Mouse (Mus musculus) neural tube, embryonic 14.5 days (tissue): ENCODE measurements around the gene Zfp692. TPM values are rescaled to one million over a fixed set of nuclear protein-coding genes. Genes with fewer than 3 reads are reported as not detected.
A peak's percentile ranks its signal among the peaks of the same experiment; 100 is the strongest.

Source experiments
- ATAC-seq: fragments of 200-750 bp; cut with Nextera tagmentation; 2 replicates; pipeline ENCODE4 v1.8.0; 2017; ENCODE audit warnings: low read depth, mild to moderate bottlenecking, moderate TSS enrichment, moderate library complexity
- H3K27ac ChIP-seq: fragments of 300-500 bp; sonication (generic); 2 replicates; pipeline ENCODE4 v1.5.1; 2014; ENCODE audit warnings: low read depth, mild to moderate bottlenecking, control low read depth, low read length, moderate library complexity, mixed read lengths
- H3K27me3 ChIP-seq: fragments of 300-500 bp; sonication (generic); 2 replicates; pipeline ENCODE4 v1.6.1; 2014; ENCODE audit warnings: low read length; ENCODE audit not compliant: control insufficient read depth, insufficient read depth
- H3K36me3 ChIP-seq: fragments of 300-500 bp; sonication (generic); 2 replicates; pipeline ENCODE4 v1.6.1; 2014; ENCODE audit warnings: low read length, mixed read lengths; ENCODE audit not compliant: control insufficient read depth, insufficient read depth
- H3K4me1 ChIP-seq: fragments of 300-500 bp; sonication (generic); 2 replicates; pipeline ENCODE4 v1.6.1; 2014; ENCODE audit warnings: low read length; ENCODE audit not compliant: control insufficient read depth, insufficient read depth
- H3K4me2 ChIP-seq: fragments of 300-500 bp; sonication (generic); 2 replicates; pipeline ENCODE4 v1.6.1; 2014; ENCODE audit warnings: mild to moderate bottlenecking, low read depth, low read length, control low read depth
- H3K4me3 ChIP-seq: fragments of 300-500 bp; sonication (generic); 2 replicates; pipeline ENCODE4 v1.5.1; 2014; ENCODE audit warnings: low read depth, low read length, control low read depth, mixed read lengths
- H3K9ac ChIP-seq: fragments of 300-500 bp; sonication (generic); replicated peaks from 2 replicates; pipeline ENCODE4 v1.6.1; 2014; ENCODE audit warnings: low read depth, mild to moderate bottlenecking, control low read depth, low read length, mixed read lengths
- H3K9me3 ChIP-seq: fragments of 300-500 bp; sonication (generic); 2 replicates; pipeline ENCODE4 v1.6.1; 2016; ENCODE audit warnings: low read length; ENCODE audit not compliant: control insufficient read depth
- WGBS: fragments of 180-500 bp; shearing (Covaris S2); extraction: QIAGEN DNeasy Blood & Tissue Kit; methylation state at CpG from one replicate; pipeline ENCODE4 v1.1.7; 2014; 5-methylcytosine and 5-hydroxymethylcytosine counted together
- polyA plus RNA-seq: library from polyadenylated mRNA; unstranded; fragments of >200 nt; fragmentation: Nextera tagmentation; extraction: Ambion mirVana; gene quantifications from 2 replicates; pipeline ENCODE4 v1.2.1, GENCODE M21; 2014

Zfp692 gene
- polyA plus RNA-seq, result 18.9 and 22.0 TPM in 2 replicates

DNA sequence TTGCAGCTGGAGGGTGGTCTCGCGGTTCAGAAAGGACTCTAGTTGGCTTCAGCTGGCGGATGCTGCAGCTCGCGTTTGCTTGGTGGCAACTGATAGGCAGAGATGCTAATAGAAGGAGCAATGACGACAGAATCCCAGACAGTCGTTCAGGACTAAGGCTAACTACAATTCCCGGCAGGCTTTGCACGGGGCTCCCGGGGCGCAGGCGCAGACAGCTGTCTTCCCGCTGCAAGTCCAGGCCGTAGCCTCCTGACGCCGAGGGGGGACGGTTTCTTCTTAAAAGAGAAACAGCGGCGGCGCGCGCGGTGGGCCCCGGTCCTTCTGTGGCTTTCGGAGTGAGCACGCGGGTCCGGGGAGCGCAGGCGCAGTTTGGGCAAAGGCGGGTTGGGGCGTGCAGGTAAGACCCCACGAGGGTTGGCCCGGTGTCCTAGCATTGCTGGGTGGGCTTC is at the start of gene Zfp692:
Gene Zfp692, plus strand, starts transcription at position 210 of the 449 bp plus-strand sequence.
- no peaks in the 10 kb centered on the region for H3K9me3 ChIP-seq

DNA sequence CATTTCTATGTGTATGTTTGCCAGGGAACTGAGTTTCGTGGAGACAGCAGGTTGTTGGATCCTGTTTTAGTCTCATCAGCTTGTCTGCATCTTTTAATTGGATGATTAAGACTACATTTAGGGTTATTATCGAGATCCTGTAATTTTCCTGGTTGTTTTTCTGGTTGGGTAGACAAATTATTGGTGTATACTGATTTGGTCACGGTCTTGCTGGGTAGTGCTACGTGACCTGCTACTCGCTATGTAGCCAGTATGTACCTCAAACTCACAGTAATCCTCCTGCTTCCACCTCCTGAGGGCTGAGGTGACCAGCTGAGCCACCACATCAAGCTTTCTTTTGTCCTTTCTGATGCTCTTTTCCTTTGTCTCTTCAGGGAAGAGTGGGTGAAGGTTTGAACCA is 49.1 kb upstream of the Zfp692 start:
- H3K9me3 ChIP-seq, result no peaks in the 10 kb centered on the region
- WGBS, result 86% methylated on average over 5 of the region's 5 CpGs
- no peak overlapping the region for H3K27ac ChIP-seq
- H3K4me1 ChIP-seq, result no peaks in the 10 kb centered on the region
- no peak overlapping the region for H3K9ac ChIP-seq
- no peak overlapping the region for H3K4me2 ChIP-seq
- no peak for ATAC-seq
- H3K4me3 ChIP-seq, result no peak overlapping the region
- H3K36me3 ChIP-seq, result no peaks in the 10 kb centered on the region
- no peaks in the 10 kb centered on the region for H3K27me3 ChIP-seq

More for the DNA sequence above, at the start of gene Zfp692:
- Histone ChIP-seq H3K27me3 (no peaks in the 10 kb centered on the region), H3K4me1 (peaks cover 13% of the 10 kb centered on the region), H3K36me3 (0 out of 2 replicates have a peak, but pooled peaks cover 5% of the 10 kb centered on the region), H3K27ac (peak within 1 kb of the TSS; percentile 66), H3K9ac (peak within 1 kb of the TSS; percentile 60), H3K4me3 (peak within 1 kb of the TSS; percentile 45), H3K4me2 (peak within 1 kb of the TSS; percentile 70)
- WGBS, result under 1% methylated on average over 34 of the region's 34 CpGs
- peak; percentile 86 for ATAC-seq

DNA sequence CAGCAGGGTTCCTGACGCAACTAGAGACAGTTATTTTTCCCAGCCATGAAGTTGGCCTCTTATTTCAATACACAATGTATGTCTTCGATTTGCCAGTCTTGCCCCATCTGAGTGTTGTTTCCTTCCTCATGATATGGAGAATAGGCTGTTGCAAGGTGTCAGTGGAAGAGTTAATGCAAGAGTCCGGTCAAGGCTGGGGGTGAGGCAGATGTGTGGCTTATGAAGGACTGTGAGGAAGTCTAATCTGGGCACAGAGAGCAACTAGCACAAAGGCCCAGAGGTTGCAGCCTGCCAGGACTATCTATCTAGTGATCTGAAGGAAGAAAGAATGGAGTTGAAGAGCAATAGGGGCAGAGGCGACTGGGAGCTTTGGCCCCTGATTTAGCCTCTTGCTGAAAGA is 46.7 kb upstream of the Zfp692 start:
- WGBS, result 92% methylated on average over 4 of the region's 4 CpGs
- H3K36me3 ChIP-seq, result no peaks in the 10 kb centered on the region
- H3K27ac ChIP-seq, result no peak overlapping the region
- H3K4me1 ChIP-seq, result no peaks in the 10 kb centered on the region
- ATAC-seq, result no peak
- H3K9ac ChIP-seq, result no peak overlapping the region
- no peaks in the 10 kb centered on the region for H3K27me3 ChIP-seq
- no peaks in the 10 kb centered on the region for H3K9me3 ChIP-seq
- H3K4me2 ChIP-seq, result no peak overlapping the region
- no peak overlapping the region for H3K4me3 ChIP-seq

DNA sequence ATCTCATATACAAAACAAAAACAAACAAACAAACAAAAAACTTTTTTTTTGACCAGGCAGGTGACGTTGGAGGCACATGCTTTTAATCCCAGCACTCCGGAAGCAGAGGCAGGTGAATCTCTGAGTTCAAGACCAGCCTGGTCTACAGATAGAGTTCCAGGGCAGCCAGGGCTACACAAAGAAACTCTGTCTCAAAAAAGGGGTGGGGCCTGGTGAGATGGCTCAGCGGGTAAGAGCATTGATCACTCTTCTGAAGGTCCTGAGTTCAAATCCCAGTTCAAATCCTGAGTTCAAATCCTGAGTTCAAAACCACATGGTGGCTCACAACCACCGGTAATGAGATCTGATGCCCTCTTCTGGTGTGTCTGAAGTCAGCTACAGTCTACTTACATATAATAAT is 45.0 kb upstream of the Zfp692 start:
- Histone ChIP-seq H3K27me3 (no peaks in the 10 kb centered on the region), H3K4me2 (no peak overlapping the region), H3K27ac (no peak overlapping the region), H3K9me3 (no peaks in the 10 kb centered on the region), H3K9ac (no peak overlapping the region), H3K4me1 (no peaks in the 10 kb centered on the region), H3K36me3 (no peaks in the 10 kb centered on the region), H3K4me3 (no peak overlapping the region)
- ATAC-seq, result no peak
- 90% methylated on average over 4 of the region's 4 CpGs for WGBS

DNA sequence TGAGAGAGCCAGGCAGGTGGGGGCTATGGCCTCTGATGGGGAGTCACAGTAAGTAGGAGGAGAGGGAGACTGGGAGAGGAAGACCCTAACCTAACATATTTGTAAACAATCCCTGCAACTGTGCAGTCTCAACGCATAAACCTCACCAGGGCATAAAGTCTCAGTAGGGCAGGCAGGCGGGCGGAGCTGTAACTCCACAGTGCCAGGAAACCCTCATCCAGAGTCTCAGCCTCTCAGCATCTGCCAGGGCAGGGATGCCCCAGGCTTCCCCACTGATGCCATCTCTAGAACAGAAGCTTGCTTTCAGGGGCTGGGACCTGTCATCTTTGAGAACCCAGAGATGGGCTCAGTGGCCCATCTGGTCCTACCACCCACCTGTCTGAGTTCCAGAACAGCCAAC is 44.5 kb upstream of the Zfp692 start:
- ATAC-seq, result no peak
- no peak overlapping the region for H3K27ac ChIP-seq
- no peaks in the 10 kb centered on the region for H3K27me3 ChIP-seq
- no peaks in the 10 kb centered on the region for H3K36me3 ChIP-seq
- H3K4me1 ChIP-seq, result no peaks in the 10 kb centered on the region
- H3K4me2 ChIP-seq, result no peak overlapping the region
- H3K9ac ChIP-seq, result no peak overlapping the region
- WGBS, result 93% methylated on average over 3 of the region's 3 CpGs
- no peaks in the 10 kb centered on the region for H3K9me3 ChIP-seq
- no peak overlapping the region for H3K4me3 ChIP-seq

DNA sequence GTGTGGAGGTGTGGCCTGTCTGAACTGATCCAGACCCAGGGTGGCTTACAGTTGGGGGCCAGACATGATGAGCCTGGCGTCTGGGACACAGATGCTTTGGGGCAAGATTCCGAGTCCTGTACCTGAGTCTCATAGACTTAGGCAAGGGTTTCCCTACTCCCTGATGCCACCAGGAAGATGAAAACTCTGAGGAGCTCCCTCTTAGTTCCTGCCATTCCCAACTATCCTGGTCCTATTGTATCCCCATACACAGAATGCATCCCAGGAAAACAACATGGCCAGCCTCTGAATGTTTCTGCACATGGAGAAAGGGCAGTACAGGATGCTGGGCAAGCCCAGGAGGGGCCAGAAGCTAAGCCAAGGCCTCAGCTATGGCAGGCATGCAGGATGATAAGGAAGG is 43.4 kb upstream of the Zfp692 start:
- no peak for ATAC-seq
- Histone ChIP-seq H3K9ac (no peak overlapping the region), H3K4me1 (no peaks in the 10 kb centered on the region), H3K27me3 (no peaks in the 10 kb centered on the region), H3K36me3 (no peaks in the 10 kb centered on the region), H3K4me2 (no peak overlapping the region), H3K4me3 (no peak overlapping the region), H3K27ac (no peak overlapping the region), H3K9me3 (no peaks in the 10 kb centered on the region)
- 86% methylated on average over 2 of the region's 2 CpGs for WGBS

DNA sequence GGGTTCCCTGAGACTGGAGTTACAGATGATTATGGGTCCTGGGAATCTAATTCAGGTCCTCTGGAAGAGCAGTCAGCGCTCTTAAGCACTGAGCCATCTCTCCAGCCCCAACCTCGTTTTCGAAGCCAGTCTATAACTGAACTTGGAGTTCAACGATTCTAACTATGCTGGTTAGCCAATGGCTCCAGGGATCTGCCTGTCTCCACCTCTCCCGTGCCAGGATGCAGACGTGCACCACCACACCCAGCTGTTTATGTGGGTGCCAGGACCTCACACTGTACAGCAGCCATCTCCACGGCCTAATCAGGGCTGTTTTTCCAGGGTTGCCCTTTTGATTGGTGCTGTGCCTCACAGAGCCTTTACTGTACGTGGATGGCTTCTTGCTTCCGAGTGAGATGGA is 42.3 kb upstream of the Zfp692 start:
- no peak overlapping the region for H3K4me2 ChIP-seq
- WGBS, result 91% methylated on average over 9 of the region's 9 CpGs
- H3K27ac ChIP-seq, result no peak overlapping the region
- no peaks in the 10 kb centered on the region for H3K27me3 ChIP-seq
- H3K9me3 ChIP-seq, result no peaks in the 10 kb centered on the region
- no peak overlapping the region for H3K4me3 ChIP-seq
- H3K4me1 ChIP-seq, result no peaks in the 10 kb centered on the region
- H3K36me3 ChIP-seq, result no peaks in the 10 kb centered on the region
- no peak for ATAC-seq
- no peak overlapping the region for H3K9ac ChIP-seq

DNA sequence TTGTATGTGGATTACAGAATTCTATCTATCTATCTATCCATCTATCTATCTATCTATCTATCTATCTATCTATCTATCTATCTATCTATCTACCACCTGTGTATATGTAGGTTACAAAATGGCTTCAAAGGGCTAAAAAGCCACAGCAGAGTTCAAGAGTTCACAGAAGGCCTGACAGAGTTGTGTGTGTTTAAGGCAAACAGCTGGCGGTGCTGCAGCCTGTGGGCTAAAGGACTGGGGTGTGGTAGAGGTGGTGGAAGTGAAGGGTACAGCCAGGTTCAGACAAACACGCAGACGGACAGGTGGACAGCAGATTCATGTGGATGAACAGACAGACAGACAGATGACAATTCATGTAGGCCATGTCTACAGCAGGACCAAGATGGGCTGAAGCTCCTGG is 38.6 kb upstream of the Zfp692 start:
- 83% methylated on average over 3 of the region's 3 CpGs for WGBS
- Histone ChIP-seq H3K9me3 (no peaks in the 10 kb centered on the region), H3K36me3 (no peaks in the 10 kb centered on the region), H3K4me3 (no peak overlapping the region), H3K27me3 (no peaks in the 10 kb centered on the region), H3K4me2 (no peak overlapping the region), H3K9ac (no peak overlapping the region), H3K4me1 (no peaks in the 10 kb centered on the region), H3K27ac (no peak overlapping the region)
- ATAC-seq, result no peak

DNA sequence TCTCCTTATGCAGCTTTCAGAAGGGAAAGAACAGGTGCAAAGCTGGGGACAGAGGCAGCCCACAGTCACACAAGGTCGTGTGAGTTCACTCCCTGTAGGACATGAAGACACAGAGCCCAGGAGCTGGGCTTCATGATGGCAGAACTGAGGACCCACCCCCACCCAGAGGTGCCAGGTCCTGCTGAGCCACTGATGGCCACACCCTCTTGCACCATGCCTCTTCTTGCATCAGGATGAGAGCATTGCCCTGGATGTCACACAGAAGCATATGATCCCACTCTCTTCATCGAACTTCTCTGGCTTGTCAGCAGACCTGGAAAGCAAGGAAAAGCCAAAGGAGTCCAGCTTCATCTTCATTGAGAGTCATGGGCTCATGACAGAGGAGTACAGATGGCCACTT is 32.3 kb upstream of the Zfp692 start, which contains the start of gene 4930438A08Rik:
Gene 4930438A08Rik, plus strand, starts transcription at position 228 of the 400 bp plus-strand sequence.
- Histone ChIP-seq H3K36me3 (no peaks in the 10 kb centered on the region), H3K4me1 (no peaks in the 10 kb centered on the region), H3K27me3 (no peaks in the 10 kb centered on the region), H3K4me2 (no peak within 1 kb of the TSS), H3K4me3 (no peak within 1 kb of the TSS), H3K27ac (no peak within 1 kb of the TSS), H3K9ac (no peak within 1 kb of the TSS), H3K9me3 (no peaks in the 10 kb centered on the region)
- no peak for ATAC-seq
- 53% methylated on average over 2 of the region's 2 CpGs for WGBS
